Mouse (Mus musculus) lung, postnatal 0 days (tissue): Measurements from ENCODE around the gene 5730522E02Rik.

Experiments used
- CTCF ChIP-seq: IDR thresholded peaks from 2 replicates; pipeline ENCODE4 v1.5.1; 2016; ENCODE audit warnings: antibody characterized with exemption, mild to moderate bottlenecking
- EP300 ChIP-seq: IDR thresholded peaks from 2 replicates; pipeline ENCODE4 v1.6.1; 2016; ENCODE audit warnings: antibody characterized with exemption, mild to moderate bottlenecking, control low read depth

DNA sequence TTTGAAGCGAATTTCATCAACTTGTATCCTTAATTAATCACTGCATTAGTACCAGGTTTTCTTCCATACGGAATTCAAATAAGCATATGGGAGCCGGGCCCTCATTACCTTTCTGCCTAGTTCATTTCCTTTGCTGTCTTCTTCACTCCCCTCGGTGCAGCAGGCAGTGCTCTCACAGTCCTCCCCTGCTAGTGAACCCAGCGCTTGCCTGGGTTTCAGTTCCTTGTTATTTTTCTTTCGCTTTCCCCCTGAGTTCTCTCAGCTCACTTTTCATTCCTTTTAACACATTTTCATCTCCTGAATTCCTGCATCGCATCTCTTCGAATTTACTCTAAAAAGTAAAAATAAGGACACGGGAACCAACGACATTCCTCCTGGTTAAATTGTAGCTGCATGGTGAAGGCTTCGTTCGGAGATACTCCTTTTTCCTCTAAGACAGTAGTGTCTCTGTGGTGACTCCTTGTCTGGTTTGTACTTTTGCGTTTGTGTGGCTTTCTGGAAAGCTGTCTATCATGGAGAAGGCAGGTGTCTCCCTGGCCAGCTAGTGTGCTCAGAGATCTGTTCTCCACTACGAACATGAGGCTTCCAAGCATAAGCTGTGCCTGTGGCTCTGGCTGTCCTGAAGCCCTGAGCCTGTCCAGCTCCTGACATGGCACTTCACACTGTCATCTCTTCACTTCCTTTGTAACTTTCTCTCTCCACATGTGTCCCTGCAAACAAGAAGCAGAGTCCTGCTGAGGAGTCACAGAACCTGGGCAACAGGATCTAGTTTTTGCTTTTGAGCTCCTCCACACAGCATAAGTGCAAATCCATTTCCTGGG lies 361.5 kb downstream of the 5730522E02Rik start:
- no peak for TF ChIP-seq EP300
- TF ChIP-seq CTCF = no peak
